Mouse (Mus musculus) kidney, postnatal 0 days (tissue): ENCODE measurements around the gene Ikbip. TPM values are rescaled to one million over a fixed set of nuclear protein-coding genes. Genes with fewer than 3 reads are reported as not detected.
A peak's percentile ranks its signal among the peaks of the same experiment; 100 is the strongest.

ENCODE experiments used
- ATAC-seq: fragments of 200-750 bp; cut with Nextera tagmentation; replicated peaks from 2 replicates; pipeline ENCODE4 v1.8.0; 2017; ENCODE audit warnings: low read depth, moderate number of reproducible peaks, moderate TSS enrichment, moderate library complexity; ENCODE audit not compliant: low FRiP score
- DNase-seq: peaks from one replicate; pipeline ENCODE4 v3.0.0-alpha.2; 2016; ENCODE audit warnings: low spot score
- H3K27ac ChIP-seq: fragments of 300-500 bp; sonication (generic); 2 replicates; pipeline ENCODE4 v1.5.1; 2014; ENCODE audit warnings: mild to moderate bottlenecking
- H3K27me3 ChIP-seq: fragments of 300-500 bp; sonication (generic); 2 replicates; pipeline ENCODE4 v1.6.1; 2014; ENCODE audit warnings: low read length, mixed read lengths; ENCODE audit not compliant: insufficient read depth
- H3K36me3 ChIP-seq: fragments of 300-500 bp; sonication (generic); 2 replicates; pipeline ENCODE4 v1.6.1; 2014; ENCODE audit warnings: low read length, mixed read lengths; ENCODE audit not compliant: insufficient read depth
- H3K4me1 ChIP-seq: fragments of 300-500 bp; sonication (generic); replicated peaks from 2 replicates; pipeline ENCODE4 v1.6.1; 2014; ENCODE audit warnings: antibody characterized with exemption, low read length, mixed read lengths; ENCODE audit not compliant: insufficient read depth
- H3K4me2 ChIP-seq: fragments of 300-500 bp; sonication (generic); 2 replicates; pipeline ENCODE4 v1.6.1; 2014; ENCODE audit warnings: mild to moderate bottlenecking, low read length, moderate library complexity, mixed read lengths
- H3K4me3 ChIP-seq: fragments of 300-500 bp; sonication (generic); replicated peaks from 2 replicates; pipeline ENCODE4 v1.5.1; 2014; ENCODE audit warnings: low read depth, low read length
- H3K9ac ChIP-seq: fragments of 300-500 bp; sonication (generic); 2 replicates; pipeline ENCODE4 v1.6.1; 2014; ENCODE audit warnings: low read depth, low read length
- H3K9me3 ChIP-seq: fragments of 300-500 bp; sonication (generic); replicated peaks from 2 replicates; pipeline ENCODE4 v1.6.1; 2016; ENCODE audit warnings: low read length, inconsistent platforms, mixed read lengths
- CTCF ChIP-seq: IDR thresholded peaks from 2 replicates; pipeline ENCODE4 v1.5.1; 2016; ENCODE audit warnings: antibody characterized with exemption, low read depth, mild to moderate bottlenecking, moderate library complexity
- WGBS: fragments of 180-500 bp; shearing (Covaris S2); extraction: QIAGEN DNeasy Blood & Tissue Kit; methylation state at CpG from one replicate; pipeline ENCODE4 v1.1.7; 2014; 5-methylcytosine and 5-hydroxymethylcytosine counted together
- polyA plus RNA-seq: library from polyadenylated mRNA; unstranded; fragments of >200 nt; fragmentation: Nextera tagmentation; extraction: Ambion mirVana; gene quantifications from 2 replicates; pipeline ENCODE4 v1.2.1, GENCODE M21; 2015

The Ikbip gene
- polyA plus RNA-seq, 1 experiment from 2014 or later, result 48.1 TPM

DNA sequence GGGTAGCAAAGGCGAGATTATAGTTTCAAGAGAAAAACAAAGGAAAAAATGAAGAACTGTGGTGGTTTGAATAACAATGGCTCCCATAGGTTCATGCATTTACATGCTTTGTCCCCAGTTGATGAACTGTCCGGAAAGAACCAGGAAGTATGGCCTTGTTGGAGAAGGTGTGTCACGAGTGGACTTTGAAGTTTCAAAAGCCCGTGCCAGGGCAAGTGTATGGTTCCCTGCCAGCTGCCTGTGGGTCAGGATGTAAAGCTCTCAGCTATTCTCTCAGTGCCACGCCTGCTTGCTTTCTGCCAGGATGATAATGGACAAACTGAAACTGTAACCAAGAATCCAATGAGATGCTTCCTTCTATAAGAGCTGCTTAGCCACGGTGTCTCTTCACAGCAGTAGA lies 20.4 kb upstream of the Ikbip start:
- no peak overlapping the region for H3K27ac ChIP-seq
- H3K27me3 ChIP-seq, result no peaks in the 10 kb centered on the region
- no peaks in the 10 kb centered on the region for H3K9me3 ChIP-seq
- TF ChIP-seq CTCF, result no peak
- H3K4me1 ChIP-seq, result no peaks in the 10 kb centered on the region
- WGBS, result 88% methylated on average over 6 of the region's 6 CpGs
- DNase-seq (no peak), ATAC-seq (no peak)
- no peak overlapping the region for H3K4me2 ChIP-seq
- H3K36me3 ChIP-seq, result peaks cover 22% of the 10 kb centered on the region
- no peak overlapping the region for H3K9ac ChIP-seq
- no peak overlapping the region for H3K4me3 ChIP-seq

DNA sequence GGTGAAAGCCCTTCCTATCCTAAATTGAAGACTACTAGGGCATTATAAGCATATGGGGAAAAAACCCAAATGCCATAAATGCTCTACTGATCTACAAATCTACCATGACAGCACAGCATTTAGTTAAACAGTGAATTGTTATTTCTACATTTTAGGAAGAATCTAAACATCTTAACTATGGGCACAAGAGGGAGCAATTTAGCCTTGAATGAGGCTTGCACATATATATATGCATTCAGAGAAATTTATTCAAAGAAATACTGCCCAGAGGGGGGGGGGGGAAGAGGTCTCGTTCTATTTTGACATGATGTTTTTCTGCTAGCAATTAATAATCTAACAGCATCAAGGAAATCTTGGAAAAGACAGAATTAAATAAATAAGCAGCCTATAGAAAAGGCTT lies 11.0 kb upstream of the Ikbip start:
- Histone ChIP-seq H3K36me3 (peaks cover 29% of the 10 kb centered on the region; the same call in 1 of the 2 replicates), H3K27ac (no peak overlapping the region), H3K9ac (no peak overlapping the region), H3K27me3 (no peaks in the 10 kb centered on the region), H3K4me3 (no peak overlapping the region), H3K9me3 (no peaks in the 10 kb centered on the region), H3K4me2 (no peak overlapping the region), H3K4me1 (no peaks in the 10 kb centered on the region)
- peak; percentile 74 for DNase-seq
- TF ChIP-seq CTCF, result peak; percentile 66
- ATAC-seq, result no peak
- WGBS, result 50% methylated on average over 1 of the region's 1 CpGs

DNA sequence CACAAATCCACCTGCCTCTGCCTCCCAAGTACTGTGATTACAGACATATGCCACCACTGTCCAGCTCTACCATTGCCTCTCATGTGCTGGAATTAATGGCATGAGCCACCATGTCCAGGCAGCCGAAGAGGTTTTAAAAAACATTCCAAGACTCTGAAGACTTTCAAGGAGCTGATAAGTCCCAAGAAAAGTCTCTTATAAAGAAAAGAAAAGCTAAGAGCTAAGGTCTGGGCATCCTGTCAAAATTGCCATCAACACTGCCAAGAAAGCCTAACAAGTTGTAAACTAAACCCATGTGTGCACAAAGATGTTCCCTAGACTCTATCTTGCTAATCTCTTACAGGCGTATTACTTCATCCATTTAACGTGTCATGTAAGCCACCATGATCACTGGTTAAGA lies 9.4 kb upstream of the Ikbip start:
- Histone ChIP-seq H3K4me3 (no peak overlapping the region), H3K4me1 (no peaks in the 10 kb centered on the region), H3K36me3 (peaks cover 19% of the 10 kb centered on the region; the same call in 1 of the 2 replicates), H3K27me3 (no peaks in the 10 kb centered on the region), H3K9ac (no peak overlapping the region), H3K4me2 (no peak overlapping the region), H3K9me3 (no peaks in the 10 kb centered on the region), H3K27ac (no peak overlapping the region)
- TF ChIP-seq CTCF, result no peak
- no peak for ATAC-seq
- DNase-seq, result no peak
- WGBS, result 87% methylated on average over 3 of the region's 3 CpGs

DNA sequence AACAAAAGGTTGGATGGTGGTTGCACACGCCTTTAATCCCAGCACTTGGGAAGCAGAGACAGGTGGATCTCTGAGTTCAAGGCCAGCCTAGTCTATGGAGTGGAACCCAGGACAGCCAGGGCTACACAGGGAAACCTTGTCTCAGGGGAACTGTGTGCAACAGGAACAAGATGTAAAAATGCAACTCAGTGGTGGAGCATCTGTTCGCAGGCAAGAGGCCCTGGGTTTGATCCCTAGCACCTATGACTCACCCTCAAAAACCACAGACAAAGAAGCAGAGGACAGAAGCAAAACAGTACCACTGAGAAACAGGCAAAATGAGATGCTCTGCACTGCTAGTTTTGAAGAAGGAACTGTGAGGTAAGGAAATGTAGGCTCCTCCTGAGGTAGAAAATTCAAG lies 6.1 kb upstream of the Ikbip start:
- Histone ChIP-seq H3K27ac (no peak overlapping the region), H3K4me1 (no peaks in the 10 kb centered on the region), H3K9me3 (no peaks in the 10 kb centered on the region), H3K36me3 (peaks cover 19% of the 10 kb centered on the region; the same call in 1 of the 2 replicates), H3K4me3 (no peak overlapping the region), H3K27me3 (no peaks in the 10 kb centered on the region), H3K4me2 (no peak overlapping the region), H3K9ac (no peak overlapping the region)
- ATAC-seq (no peak), DNase-seq (no peak)
- no peak for TF ChIP-seq CTCF
- 98% methylated on average over 2 of the region's 2 CpGs for WGBS

DNA sequence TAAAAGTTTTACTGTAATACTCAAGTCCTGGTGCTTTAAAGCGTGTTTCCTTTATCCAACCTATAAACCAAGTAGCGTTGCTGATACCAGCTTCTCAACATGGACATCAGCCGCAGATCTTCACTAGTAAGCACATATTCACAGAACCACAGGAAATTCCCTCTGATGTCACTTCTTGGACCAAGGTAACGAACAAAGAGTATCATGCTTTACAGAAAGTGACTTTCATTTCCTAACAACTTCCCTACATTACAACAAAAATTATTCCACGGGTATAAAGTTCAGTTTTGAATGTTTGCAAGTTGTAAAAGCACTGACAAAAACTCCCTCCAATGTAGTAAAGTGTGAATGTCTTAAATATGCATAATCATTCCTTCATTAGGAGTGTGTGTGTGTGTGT lies 2.2 kb upstream of the Ikbip start:
- DNase-seq (peak; percentile 14), ATAC-seq (no peak)
- WGBS, result 76% methylated on average over 5 of the region's 5 CpGs

DNA sequence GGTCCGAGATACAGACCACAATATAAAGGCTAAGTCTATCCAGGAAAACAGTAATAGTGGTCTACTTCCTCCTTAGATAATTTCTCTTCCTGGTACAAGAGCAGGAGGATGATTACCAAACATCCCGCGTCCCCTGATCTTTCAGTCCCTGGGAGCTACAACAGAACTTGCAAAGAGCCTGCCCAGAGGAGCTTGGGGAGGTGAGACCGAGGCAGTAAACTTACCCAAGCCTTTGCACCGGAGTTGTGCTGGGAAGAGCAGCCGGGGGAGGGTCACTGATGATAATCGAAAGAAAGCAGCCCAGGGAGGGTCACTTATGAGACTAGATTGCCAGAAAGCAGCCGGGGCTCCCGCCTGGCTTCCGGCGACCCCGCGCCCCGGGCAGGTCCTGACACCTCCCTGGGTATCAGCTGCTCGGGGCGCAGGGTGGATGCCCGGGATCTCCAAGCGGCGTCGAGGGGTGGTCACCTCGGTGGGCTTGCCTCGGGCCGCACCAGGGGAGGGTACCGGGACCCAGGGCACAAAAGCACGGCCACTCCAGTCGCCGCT lies 707 bp upstream of the Ikbip start:
- Histone ChIP-seq H3K27ac (peak overlapping the region; percentile 87), H3K4me3 (peak overlapping the region; percentile 89), H3K36me3 (no peaks in the 10 kb centered on the region), H3K4me2 (peak overlapping the region; percentile 82), H3K9ac (peak overlapping the region; percentile 84), H3K9me3 (no peaks in the 10 kb centered on the region), H3K27me3 (no peaks in the 10 kb centered on the region), H3K4me1 (no peaks in the 10 kb centered on the region)
- peak; percentile 53 for DNase-seq
- no peak; the same call in 1 of the 2 replicates for ATAC-seq
- under 1% methylated on average over 27 of the region's 27 CpGs for WGBS
- no peak for TF ChIP-seq CTCF

More for the DNA sequence above, 2.2 kb upstream of the Ikbip start:
- Histone ChIP-seq H3K36me3 (peaks cover 9% of the 10 kb centered on the region; the same call in 1 of the 2 replicates), H3K9me3 (no peaks in the 10 kb centered on the region), H3K4me3 (no peak overlapping the region), H3K27me3 (no peaks in the 10 kb centered on the region), H3K4me1 (no peaks in the 10 kb centered on the region), H3K9ac (no peak overlapping the region), H3K27ac (no peak overlapping the region), H3K4me2 (0 out of 2 replicates have a peak overlapping the region, but pooled peaks have one; percentile 10)
- no peak for TF ChIP-seq CTCF
